Mouse (Mus musculus) stomach, embryonic 15.5 days (tissue): ENCODE results near the gene 1110008P14Rik. TPM values are rescaled to one million over a fixed set of nuclear protein-coding genes. Genes with fewer than 3 reads are reported as not detected.

Experiments
- ATAC-seq: fragments of 200-750 bp; cut with Nextera tagmentation; 2 replicates; pipeline ENCODE4 v1.8.0; 2017; ENCODE audit warnings: low read depth, moderate number of reproducible peaks, moderate TSS enrichment; ENCODE audit not compliant: insufficient read depth, low FRiP score
- H3K27ac ChIP-seq: fragments of 300-500 bp; sonication (generic); 2 replicates; pipeline ENCODE4 v1.5.1; 2015; ENCODE audit warnings: mild to moderate bottlenecking, inconsistent platforms
- H3K27me3 ChIP-seq: fragments of 300-500 bp; sonication (generic); replicated peaks from 2 replicates; pipeline ENCODE4 v1.6.1; 2015; ENCODE audit warnings: inconsistent platforms
- H3K36me3 ChIP-seq: fragments of 300-500 bp; sonication (generic); 2 replicates; pipeline ENCODE4 v1.6.1; 2015; ENCODE audit warnings: inconsistent platforms
- H3K4me1 ChIP-seq: fragments of 300-500 bp; sonication (generic); 2 replicates; pipeline ENCODE4 v1.6.1; 2015; ENCODE audit warnings: inconsistent platforms
- H3K4me2 ChIP-seq: fragments of 300-500 bp; sonication (generic); 2 replicates; pipeline ENCODE4 v1.6.1; 2015; ENCODE audit warnings: mild to moderate bottlenecking, inconsistent platforms
- H3K4me3 ChIP-seq: fragments of 300-500 bp; sonication (generic); replicated peaks from 2 replicates; pipeline ENCODE4 v1.5.1; 2015; ENCODE audit warnings: inconsistent platforms
- H3K9ac ChIP-seq: fragments of 300-500 bp; sonication (generic); 2 replicates; pipeline ENCODE4 v1.6.1; 2015; ENCODE audit warnings: inconsistent platforms
- H3K9me3 ChIP-seq: fragments of 300-500 bp; sonication (generic); 2 replicates; pipeline ENCODE4 v1.6.1; 2016; ENCODE audit warnings: inconsistent platforms
- WGBS: fragments of 180-500 bp; shearing (Covaris S2); methylation state at CpG from one replicate; pipeline ENCODE4 v1.1.7; 2015; 5-methylcytosine and 5-hydroxymethylcytosine counted together
- polyA plus RNA-seq: library from polyadenylated mRNA; unstranded; fragments of >200 nt; fragmentation: Nextera tagmentation; extraction: Ambion mirVana; gene quantifications from 2 replicates; pipeline ENCODE4 v1.2.1, GENCODE M21; 2015

The 1110008P14Rik gene
- polyA plus RNA-seq, 1 experiment from 2014 or later, result 42.9 TPM

GRCm38 (mm10) chr2:32328911-32329460, 52.8 kb downstream of the 1110008P14Rik start:
- H3K9ac ChIP-seq, result no peak overlapping the region
- WGBS, result 39% methylated on average over 13 of the region's 13 CpGs
- no peaks in the 10 kb centered on the region for H3K27me3 ChIP-seq
- H3K27ac ChIP-seq, result peak overlapping the region; percentile 59; the same call in 1 of the 2 replicates
- H3K4me2 ChIP-seq, result no peak overlapping the region
- H3K4me3 ChIP-seq, result no peak overlapping the region
- 0 out of 2 replicates have a peak, but pooled peaks cover 2% of the 10 kb centered on the region for H3K4me1 ChIP-seq
- no peaks in the 10 kb centered on the region for H3K36me3 ChIP-seq
- ATAC-seq, result no peak
- H3K9me3 ChIP-seq, result no peaks in the 10 kb centered on the region

GRCm38 (mm10) chr2:32327200-32327599, 54.5 kb downstream of the 1110008P14Rik start:
- Histone ChIP-seq H3K4me2 (no peak overlapping the region), H3K4me1 (0 out of 2 replicates have a peak, but pooled peaks cover 2% of the 10 kb centered on the region), H3K27ac (no peak overlapping the region), H3K9me3 (no peaks in the 10 kb centered on the region), H3K9ac (no peak overlapping the region), H3K27me3 (no peaks in the 10 kb centered on the region), H3K4me3 (no peak overlapping the region), H3K36me3 (no peaks in the 10 kb centered on the region)
- WGBS, result 46% methylated on average over 4 of the region's 4 CpGs
- ATAC-seq, result no peak

Other genes with a start within 250 kb of the 1110008P14Rik start
- 43.7 and 48.2 TPM in 2 replicates for gene Prrc2b, start 230.9 kb downstream of the 1110008P14Rik start, polyA plus RNA-seq
- 23.5 and 27.8 TPM in 2 replicates for gene Pomt1, start 145.3 kb downstream of the 1110008P14Rik start, polyA plus RNA-seq
- gene Uck1, start 121.8 kb downstream of the 1110008P14Rik start, polyA plus RNA-seq, result 59.6 and 65.4 TPM in 2 replicates
- gene Golga2, start 94.6 kb downstream of the 1110008P14Rik start, polyA plus RNA-seq, result 24.9 and 25.2 TPM in 2 replicates
- gene Swi5, start 93.9 kb downstream of the 1110008P14Rik start, polyA plus RNA-seq, result 418 and 429 TPM in 2 replicates
- 33.8 and 41.6 TPM in 2 replicates for gene Ciz1, start 29.6 kb downstream of the 1110008P14Rik start, polyA plus RNA-seq
- 12.1 and 12.8 TPM in 2 replicates for gene Dnm1, start 28.6 kb downstream of the 1110008P14Rik start, polyA plus RNA-seq
- 25.1 and 30.7 TPM in 2 replicates for gene Lcn2, start 6.3 kb upstream of the 1110008P14Rik start, polyA plus RNA-seq
- gene Ptges2, start 14.0 kb upstream of the 1110008P14Rik start, polyA plus RNA-seq, result 28.5 and 31.4 TPM in 2 replicates
- 5.1 and 5.4 TPM in 2 replicates for gene Naif1, start 68.5 kb upstream of the 1110008P14Rik start, polyA plus RNA-seq
- gene Slc25a25, start 69.5 kb upstream of the 1110008P14Rik start, polyA plus RNA-seq, result 17.6 and 17.9 TPM in 2 replicates
- gene Fam102a, start 153.4 kb upstream of the 1110008P14Rik start, polyA plus RNA-seq, result 11.2 and 13.0 TPM in 2 replicates
- gene Dpm2, start 188.9 kb upstream of the 1110008P14Rik start, polyA plus RNA-seq, result 109 and 112 TPM in 2 replicates
- gene Pip5kl1, start 192.9 kb upstream of the 1110008P14Rik start, polyA plus RNA-seq, result 0.36 and 0.61 TPM in 2 replicates
- gene 9430097D07Rik, start 193.7 kb upstream of the 1110008P14Rik start, polyA plus RNA-seq, result 0.09 and 0.12 TPM in 2 replicates
- 18.3 and 20.3 TPM in 2 replicates for gene St6galnac4, start 205.2 kb upstream of the 1110008P14Rik start, polyA plus RNA-seq
- 17.4 and 19.7 TPM in 2 replicates for gene St6galnac6, start 217.8 kb upstream of the 1110008P14Rik start, polyA plus RNA-seq
- gene Ak1, start 239.8 kb upstream of the 1110008P14Rik start, polyA plus RNA-seq, result 21.8 and 22.1 TPM in 2 replicates